Mouse (Mus musculus): ENCODE data around the gene C1qtnf6. TPM values are rescaled to one million over a fixed set of nuclear protein-coding genes. Genes with fewer than 3 reads are reported as not detected.

C1qtnf6 gene
- polyA plus RNA-seq, 1 experiment from 2014 or later: 8.5 TPM

- H3K9me3 ChIP-seq: no peaks in the 10 kb centered on the region
- WGBS: 83% methylated on average over 7 of the region's 7 CpGs
- H3K27ac ChIP-seq (replicated peaks): no peak overlapping the region
Observed at GRCm38 (mm10) chr15:78527973-78528372, 3.2 kb downstream of the C1qtnf6 start.

GRCm38 (mm10) chr15:78524163-78524562 lies 7.1 kb downstream of the C1qtnf6 start:
- Histone ChIP-seq H3K4me1 (replicated peaks) (peaks cover 7% of the 10 kb centered on the region), H3K36me3 (no peaks in the 10 kb centered on the region), H3K4me3 (no peak overlapping the region), H3K9ac (no peak overlapping the region), H3K27ac (replicated peaks) (no peak overlapping the region), H3K27me3 (no peaks in the 10 kb centered on the region), H3K9me3 (no peaks in the 10 kb centered on the region), H3K4me2 (no peak overlapping the region)
- no peak for ATAC-seq (ENCODE audit: low read depth)
- WGBS: 89% methylated on average over 5 of the region's 5 CpGs

More at GRCm38 (mm10) chr15:78527973-78528372, 3.2 kb downstream of the C1qtnf6 start:
- H3K27me3 ChIP-seq: no peaks in the 10 kb centered on the region; the same call in 1 of the 2 replicates
- H3K4me2 ChIP-seq: 0 out of 2 replicates have a peak overlapping the region, but pooled peaks have one; percentile 52
- peaks cover 30% of the 10 kb centered on the region for H3K4me1 ChIP-seq (replicated peaks)
- no peak overlapping the region for H3K4me3 ChIP-seq
- H3K9ac ChIP-seq: no peak overlapping the region
- H3K36me3 ChIP-seq: no peaks in the 10 kb centered on the region
- ATAC-seq (ENCODE audit: low read depth): no peak

- no peak overlapping the region for H3K4me2 ChIP-seq
- no peaks in the 10 kb centered on the region for H3K4me1 ChIP-seq (replicated peaks)
- no peak overlapping the region for H3K9ac ChIP-seq
- ATAC-seq (ENCODE audit: low read depth): no peak
- no peaks in the 10 kb centered on the region for H3K36me3 ChIP-seq
- no peaks in the 10 kb centered on the region for H3K9me3 ChIP-seq
- H3K27me3 ChIP-seq: no peaks in the 10 kb centered on the region
- no peak overlapping the region for H3K27ac ChIP-seq (replicated peaks)
- H3K4me3 ChIP-seq: no peak overlapping the region
- 90% methylated on average over 6 of the region's 6 CpGs for WGBS
Observed at GRCm38 (mm10) chr15:78521892-78522291, 9.3 kb downstream of the C1qtnf6 start.

GRCm38 (mm10) chr15:78521331-78521730 lies 9.9 kb downstream of the C1qtnf6 start:
- Histone ChIP-seq H3K4me1 (replicated peaks) (no peaks in the 10 kb centered on the region), H3K4me2 (no peak overlapping the region), H3K27me3 (no peaks in the 10 kb centered on the region), H3K36me3 (no peaks in the 10 kb centered on the region), H3K9me3 (no peaks in the 10 kb centered on the region), H3K4me3 (no peak overlapping the region), H3K9ac (no peak overlapping the region), H3K27ac (replicated peaks) (no peak overlapping the region)
- 66% methylated on average over 8 of the region's 8 CpGs for WGBS
- no peak for ATAC-seq (ENCODE audit: low read depth)

GRCm38 (mm10) chr15:78520112-78520715 lies 11.0 kb downstream of the C1qtnf6 start:
- 67% methylated on average over 13 of the region's 13 CpGs for WGBS

GRCm38 (mm10) chr15:78518221-78518620 lies 13.0 kb downstream of the C1qtnf6 start:
- ATAC-seq (ENCODE audit: low read depth): no peak
- H3K36me3 ChIP-seq: no peaks in the 10 kb centered on the region
- no peaks in the 10 kb centered on the region for H3K27me3 ChIP-seq
- H3K9ac ChIP-seq: no peak overlapping the region
- 75% methylated on average over 7 of the region's 7 CpGs for WGBS
- no peak overlapping the region for H3K4me3 ChIP-seq
- H3K27ac ChIP-seq (replicated peaks): no peak overlapping the region
- H3K9me3 ChIP-seq: no peaks in the 10 kb centered on the region
- H3K4me2 ChIP-seq: no peak overlapping the region
- H3K4me1 ChIP-seq (replicated peaks): no peaks in the 10 kb centered on the region; the same call in 1 of the 2 replicates

More at GRCm38 (mm10) chr15:78520112-78520715, 11.0 kb downstream of the C1qtnf6 start:
- H3K27me3 ChIP-seq: no peaks in the 10 kb centered on the region
- no peaks in the 10 kb centered on the region for H3K9me3 ChIP-seq
- H3K27ac ChIP-seq (replicated peaks): no peak overlapping the region
- no peaks in the 10 kb centered on the region for H3K4me1 ChIP-seq (replicated peaks)
- H3K4me3 ChIP-seq: no peak overlapping the region
- ATAC-seq (ENCODE audit: low read depth): no peak
- no peaks in the 10 kb centered on the region for H3K36me3 ChIP-seq
- no peak overlapping the region; the same call in 1 of the 2 replicates for H3K9ac ChIP-seq
- H3K4me2 ChIP-seq: no peak overlapping the region

GRCm38 (mm10) chr15:78515759-78516158 lies 15.5 kb downstream of the C1qtnf6 start:
- WGBS: 92% methylated on average over 6 of the region's 6 CpGs
- no peaks in the 10 kb centered on the region for H3K36me3 ChIP-seq
- H3K9ac ChIP-seq: 0 out of 2 replicates have a peak overlapping the region, but pooled peaks have one; percentile 3
- no peaks in the 10 kb centered on the region; the same call in 1 of the 2 replicates for H3K4me1 ChIP-seq (replicated peaks)
- H3K27ac ChIP-seq (replicated peaks): no peak overlapping the region
- no peak overlapping the region for H3K4me2 ChIP-seq
- H3K27me3 ChIP-seq: no peaks in the 10 kb centered on the region
- no peaks in the 10 kb centered on the region for H3K9me3 ChIP-seq
- ATAC-seq (ENCODE audit: low read depth): no peak
- no peak overlapping the region for H3K4me3 ChIP-seq

GRCm38 (mm10) chr15:78514393-78515146 lies 16.6 kb downstream of the C1qtnf6 start:
- Histone ChIP-seq H3K4me1 (replicated peaks) (peaks cover 9% of the 10 kb centered on the region), H3K4me3 (no peak overlapping the region), H3K9me3 (no peaks in the 10 kb centered on the region), H3K36me3 (no peaks in the 10 kb centered on the region), H3K27ac (replicated peaks) (no peak overlapping the region), H3K27me3 (no peaks in the 10 kb centered on the region), H3K9ac (peak overlapping the region; percentile 28; the same call in 1 of the 2 replicates), H3K4me2 (no peak overlapping the region)
- 0 out of 2 replicates have a peak, but pooled peaks have one; percentile 48 for ATAC-seq (ENCODE audit: low read depth)
- WGBS: 30% methylated on average over 7 of the region's 7 CpGs

GRCm38 (mm10) chr15:78513019-78513418 lies 18.2 kb downstream of the C1qtnf6 start:
- Histone ChIP-seq H3K27me3 (no peaks in the 10 kb centered on the region), H3K27ac (replicated peaks) (no peak overlapping the region), H3K4me1 (replicated peaks) (peaks cover 9% of the 10 kb centered on the region), H3K9me3 (no peaks in the 10 kb centered on the region), H3K4me3 (no peak overlapping the region), H3K9ac (no peak overlapping the region), H3K4me2 (no peak overlapping the region), H3K36me3 (no peaks in the 10 kb centered on the region)
- 90% methylated on average over 14 of the region's 14 CpGs for WGBS
- no peak for ATAC-seq (ENCODE audit: low read depth)

GRCm38 (mm10) chr15:78511951-78512350 lies 19.3 kb downstream of the C1qtnf6 start:
- Histone ChIP-seq H3K4me3 (no peak overlapping the region), H3K4me1 (replicated peaks) (peaks cover 9% of the 10 kb centered on the region), H3K27ac (replicated peaks) (no peak overlapping the region), H3K4me2 (no peak overlapping the region), H3K9me3 (no peaks in the 10 kb centered on the region), H3K36me3 (no peaks in the 10 kb centered on the region), H3K27me3 (no peaks in the 10 kb centered on the region), H3K9ac (no peak overlapping the region)
- ATAC-seq (ENCODE audit: low read depth): no peak
- 84% methylated on average over 7 of the region's 7 CpGs for whole genome bisulfite sequencing

- Histone ChIP-seq H3K36me3 (no peaks in the 10 kb centered on the region), H3K4me3 (no peak overlapping the region), H3K9ac (no peak overlapping the region), H3K4me2 (no peak overlapping the region), H3K4me1 (replicated peaks) (peaks cover 9% of the 10 kb centered on the region), H3K9me3 (no peaks in the 10 kb centered on the region), H3K27me3 (no peaks in the 10 kb centered on the region), H3K27ac (replicated peaks) (no peak overlapping the region)
- no peak for ATAC-seq (ENCODE audit: low read depth)
- WGBS: 93% methylated on average over 6 of the region's 6 CpGs
Observed at GRCm38 (mm10) chr15:78510736-78511135, 20.5 kb downstream of the C1qtnf6 start.

GRCm38 (mm10) chr15:78510121-78510576 lies 21.1 kb downstream of the C1qtnf6 start:
- Histone ChIP-seq H3K36me3 (no peaks in the 10 kb centered on the region), H3K4me1 (replicated peaks) (peaks cover 9% of the 10 kb centered on the region), H3K9ac (0 out of 2 replicates have a peak overlapping the region, but pooled peaks have one; percentile 45), H3K4me3 (no peak overlapping the region), H3K9me3 (no peaks in the 10 kb centered on the region), H3K4me2 (no peak overlapping the region; the same call in 1 of the 2 replicates), H3K27me3 (no peaks in the 10 kb centered on the region), H3K27ac (replicated peaks) (peak overlapping the region; percentile 33)
- 51% methylated on average over 8 of the region's 8 CpGs for WGBS
- no peak for ATAC-seq (ENCODE audit: low read depth)
